Mouse (Mus musculus) hindbrain, embryonic 10.5 days (tissue): ENCODE results near the gene Tulp3. TPM values are rescaled to one million over a fixed set of nuclear protein-coding genes. Genes with fewer than 3 reads are reported as not detected.
"Not testable (repeated sequence)": the region's sequence is repeated elsewhere in the genome, so short reads cannot be mapped to it uniquely, and the experiment has no call there.

Source experiments
- DNase-seq: peaks from one replicate; pipeline ENCODE4 v3.0.0-alpha.2; 2017; ENCODE audit warnings: low spot score
- H3K27ac ChIP-seq: fragments of 300-500 bp; sonication (generic); 2 replicates; pipeline ENCODE4 v1.5.1; 2016; ENCODE audit warnings: mild to moderate bottlenecking, moderate library complexity
- H3K27me3 ChIP-seq: fragments of 300-500 bp; sonication (generic); 2 replicates; pipeline ENCODE4 v1.6.1; 2016; ENCODE audit warnings: mild to moderate bottlenecking; ENCODE audit not compliant: poor library complexity, insufficient read depth, severe bottlenecking
- H3K36me3 ChIP-seq: fragments of 300-500 bp; sonication (generic); 2 replicates; pipeline ENCODE4 v1.6.1; 2016; ENCODE audit warnings: mild to moderate bottlenecking, moderate library complexity
- H3K4me1 ChIP-seq: fragments of 300-500 bp; sonication (generic); replicated peaks from 2 replicates; pipeline ENCODE4 v1.6.1; 2016; ENCODE audit warnings: mild to moderate bottlenecking
- H3K4me3 ChIP-seq: fragments of 300-500 bp; sonication (generic); 2 replicates; pipeline ENCODE4 v1.5.1; 2016; ENCODE audit warnings: mild to moderate bottlenecking, moderate library complexity
- H3K9me3 ChIP-seq: fragments of 300-500 bp; sonication (generic); 2 replicates; pipeline ENCODE4 v1.6.1; 2016; ENCODE audit warnings: mild to moderate bottlenecking, moderate library complexity
- WGBS: fragments of 180-500 bp; shearing (Covaris S2); methylation state at CpG from one replicate; pipeline ENCODE4 v1.1.7; 2016; 5-methylcytosine and 5-hydroxymethylcytosine counted together
- polyA plus RNA-seq: library from polyadenylated mRNA; unstranded; fragments of >200 nt; fragmentation: Nextera tagmentation; extraction: Ambion mirVana; gene quantifications from 2 replicates; pipeline ENCODE4 v1.2.1, GENCODE M21; 2016

Tulp3 gene
- 19.1 and 21.4 TPM in 2 replicates for polyA plus RNA-seq

DNA sequence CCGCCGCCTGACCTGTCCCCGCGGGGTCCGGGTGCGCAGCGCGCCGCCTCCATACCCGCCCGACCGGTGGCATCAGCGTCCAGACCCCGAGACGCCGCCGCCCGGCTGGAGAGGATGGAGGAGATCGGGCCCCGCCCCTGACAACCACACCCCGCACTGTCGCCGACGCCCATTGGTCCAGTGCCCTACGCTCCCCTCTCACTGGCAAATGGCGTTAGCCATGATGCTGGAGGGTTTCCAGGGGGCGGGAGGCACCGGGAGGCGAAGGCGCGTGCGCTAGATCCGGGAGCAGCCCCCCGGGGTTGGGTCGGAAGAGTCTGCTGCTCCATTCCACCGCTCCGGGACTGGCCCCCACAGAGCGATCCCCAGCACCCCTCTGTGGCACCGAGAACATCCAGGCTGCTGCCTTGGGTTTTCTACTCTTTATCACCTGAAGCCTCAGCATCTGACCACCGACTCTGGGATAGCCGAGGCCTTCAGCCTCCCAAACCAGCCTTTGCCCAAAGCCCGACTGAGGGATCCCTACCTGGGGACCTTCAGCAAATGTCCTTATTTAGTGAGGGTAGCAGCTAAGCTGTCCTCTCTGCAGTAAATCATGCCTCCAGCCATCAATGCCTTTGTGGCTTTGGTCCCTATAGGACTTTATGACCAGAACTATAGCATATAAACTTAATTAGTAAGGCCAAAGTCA, at the start of gene Tulp3:
Gene Tulp3 (minus strand): TSS at position 126 of the 691 bp plus-strand sequence.
- Histone ChIP-seq H3K27me3 (no peaks in the 10 kb centered on the region), H3K36me3 (peaks cover 44% of the 10 kb centered on the region), H3K4me3 (peak within 1 kb of the TSS; percentile 83), H3K4me1 (peaks cover 43% of the 10 kb centered on the region), H3K9me3 (no peaks in the 10 kb centered on the region), H3K27ac (peak within 1 kb of the TSS; percentile 93)
- DNase-seq: peak; percentile 99
- WGBS: under 1% methylated on average over 42 of the region's 42 CpGs

DNA sequence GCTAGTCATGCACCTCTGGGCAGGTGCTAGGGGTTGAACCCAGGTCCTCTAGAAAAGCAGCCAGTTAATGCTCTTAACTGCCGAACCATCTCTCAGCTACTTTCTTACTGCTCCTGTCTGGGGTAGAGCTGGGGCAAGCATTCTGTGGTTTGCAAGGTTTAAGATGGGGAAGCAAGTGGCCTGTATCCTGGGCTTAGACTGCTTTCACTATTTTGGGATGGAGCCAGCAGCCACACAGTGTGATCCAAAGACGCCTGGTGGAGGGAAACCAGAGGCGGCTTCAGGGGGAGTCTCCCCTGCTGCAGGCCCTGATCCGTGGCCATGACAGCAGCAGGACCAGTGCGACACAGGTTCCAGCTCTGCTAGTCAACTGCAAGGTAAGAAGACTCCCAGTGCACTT, 49.1 kb upstream of the Tulp3 start:
- no peak overlapping the region for H3K4me3 ChIP-seq
- H3K36me3 ChIP-seq: peaks cover 45% of the 10 kb centered on the region
- 68% methylated on average over 5 of the region's 5 CpGs for WGBS
- H3K27me3 ChIP-seq: no peaks in the 10 kb centered on the region
- H3K27ac ChIP-seq: no peak overlapping the region
- no peak for DNase-seq
- H3K9me3 ChIP-seq: no peaks in the 10 kb centered on the region
- peaks cover 11% of the 10 kb centered on the region for H3K4me1 ChIP-seq

DNA sequence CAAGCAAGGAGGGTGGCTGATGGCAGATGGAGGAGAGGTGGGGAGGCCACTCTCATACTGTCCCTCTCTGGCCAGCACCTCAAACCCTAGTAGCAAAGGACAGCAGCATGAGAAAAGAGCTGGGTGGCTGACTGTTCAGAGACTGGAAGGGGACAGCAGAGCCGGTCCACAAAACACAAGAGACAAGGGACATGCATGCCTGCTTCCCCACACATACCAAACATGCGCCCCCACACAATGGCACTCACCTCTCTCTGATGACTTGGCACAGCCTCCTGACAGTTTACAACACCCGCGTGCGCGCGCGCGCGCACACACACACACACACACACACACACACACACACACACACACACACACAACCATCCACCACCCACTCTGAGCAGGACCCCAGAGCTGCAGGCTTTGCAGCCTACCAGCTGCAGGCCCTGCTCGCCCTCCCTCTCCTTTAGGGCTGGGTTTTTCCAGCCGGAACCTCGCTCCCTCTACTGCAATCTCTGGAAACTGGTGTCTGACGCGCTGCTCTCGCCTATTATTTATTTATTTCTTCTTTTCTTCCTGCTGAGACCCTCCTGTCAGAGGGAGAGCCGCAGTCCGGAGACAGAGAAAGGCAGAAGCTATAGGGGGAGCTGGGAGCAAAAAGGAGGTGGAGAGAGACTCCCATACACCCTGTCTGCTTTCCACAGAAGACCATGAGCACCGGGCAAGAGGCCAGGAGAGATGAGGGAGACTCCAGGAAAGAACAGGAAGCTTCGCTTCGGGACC, 44.0 kb upstream of the Tulp3 start:
- Histone ChIP-seq H3K36me3 (peaks cover 1% of the 10 kb centered on the region; the same call in 1 of the 2 replicates), H3K9me3 (no peaks in the 10 kb centered on the region), H3K4me1 (peaks cover 16% of the 10 kb centered on the region), H3K27me3 (no peaks in the 10 kb centered on the region), H3K27ac (peak overlapping the region; percentile 64), H3K4me3 (peak overlapping the region; percentile 16; the same call in 1 of the 2 replicates)
- 49% methylated on average over 21 of the region's 21 CpGs for WGBS
- DNase-seq: peak; percentile 34

- Histone ChIP-seq H3K9me3 (no peaks in the 10 kb centered on the region), H3K4me3 (peak within 1 kb of the TSS; percentile 16; the same call in 1 of the 2 replicates), H3K4me1 (peaks cover 16% of the 10 kb centered on the region), H3K27ac (peak within 1 kb of the TSS; percentile 64), H3K36me3 (no peaks in the 10 kb centered on the region), H3K27me3 (no peaks in the 10 kb centered on the region)
- WGBS: 77% methylated on average over 3 of the region's 3 CpGs
- DNase-seq: no peak
Measured at GRCm38 (mm10) chr6:128398996-128399395, 43.3 kb upstream of the Tulp3 start, which contains the start of gene Nrip2. TSS of gene Nrip2 (plus strand) at chr6:128399296.

DNA sequence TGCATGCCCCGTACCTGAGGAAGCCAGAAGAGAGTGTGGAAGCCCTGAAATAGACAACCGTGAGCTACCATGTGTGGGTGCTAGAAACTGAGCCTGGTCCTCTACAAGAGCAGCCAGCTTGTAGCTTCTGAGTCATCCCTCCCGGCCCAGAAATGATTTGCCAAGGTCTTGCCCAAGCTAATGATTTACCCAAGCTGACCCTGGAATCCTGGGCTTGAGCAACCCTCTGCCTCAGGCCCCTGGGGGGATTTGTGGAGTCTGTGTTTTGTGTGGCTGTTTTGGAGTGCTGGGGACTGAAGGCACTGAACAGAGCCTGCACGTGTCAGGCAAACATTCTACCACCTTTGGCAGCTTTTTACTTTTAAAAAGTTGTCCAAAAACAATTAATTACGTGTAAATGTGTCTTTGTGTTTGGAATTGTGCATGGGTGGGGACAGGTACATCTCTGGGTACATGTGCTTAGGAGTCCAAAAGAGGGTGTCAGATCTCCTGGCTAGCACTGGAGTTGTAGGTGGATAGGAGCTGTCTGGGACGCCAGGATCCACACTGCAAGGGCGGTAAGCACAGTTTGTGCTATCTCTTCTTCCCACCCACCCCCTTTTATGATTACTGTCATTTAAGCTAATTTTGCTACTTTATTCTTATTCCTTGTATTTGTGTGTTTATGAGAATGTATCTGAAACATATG, 42.1 kb upstream of the Tulp3 start:
- no peaks in the 10 kb centered on the region for H3K36me3 ChIP-seq
- no peak overlapping the region for H3K27ac ChIP-seq
- H3K4me1 ChIP-seq: peaks cover 16% of the 10 kb centered on the region
- no peaks in the 10 kb centered on the region for H3K27me3 ChIP-seq
- no peak overlapping the region for H3K4me3 ChIP-seq
- WGBS: 85% methylated on average over 7 of the region's 7 CpGs
- no peaks in the 10 kb centered on the region for H3K9me3 ChIP-seq
- no peak for DNase-seq

DNA sequence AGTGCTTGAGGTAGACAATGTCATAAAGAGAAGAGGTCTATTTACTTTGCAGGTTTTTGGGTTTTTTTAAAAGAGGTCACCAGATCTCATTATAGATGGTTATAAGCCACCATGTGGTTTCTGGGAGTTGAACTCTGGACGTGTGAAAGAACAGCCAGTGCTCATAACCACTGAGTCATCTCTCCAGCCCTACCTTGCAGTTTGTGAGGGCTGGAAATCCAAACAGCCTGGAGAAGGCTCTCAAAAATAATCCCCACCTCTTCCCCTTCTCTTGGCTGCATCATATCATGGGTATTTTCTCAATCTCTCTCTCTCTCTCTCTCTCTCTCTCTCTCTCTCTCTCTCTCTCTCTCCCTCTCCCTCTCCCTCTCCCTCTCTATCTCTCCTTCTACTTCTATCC, 35.0 kb upstream of the Tulp3 start:
- no peaks in the 10 kb centered on the region for H3K4me1 ChIP-seq
- H3K36me3 ChIP-seq: no peaks in the 10 kb centered on the region
- no peaks in the 10 kb centered on the region for H3K9me3 ChIP-seq
- H3K4me3 ChIP-seq: no peak overlapping the region
- DNase-seq: no peak
- H3K27ac ChIP-seq: no peak overlapping the region
- WGBS: 70% methylated on average over 1 of the region's 1 CpGs
- no peaks in the 10 kb centered on the region for H3K27me3 ChIP-seq

DNA sequence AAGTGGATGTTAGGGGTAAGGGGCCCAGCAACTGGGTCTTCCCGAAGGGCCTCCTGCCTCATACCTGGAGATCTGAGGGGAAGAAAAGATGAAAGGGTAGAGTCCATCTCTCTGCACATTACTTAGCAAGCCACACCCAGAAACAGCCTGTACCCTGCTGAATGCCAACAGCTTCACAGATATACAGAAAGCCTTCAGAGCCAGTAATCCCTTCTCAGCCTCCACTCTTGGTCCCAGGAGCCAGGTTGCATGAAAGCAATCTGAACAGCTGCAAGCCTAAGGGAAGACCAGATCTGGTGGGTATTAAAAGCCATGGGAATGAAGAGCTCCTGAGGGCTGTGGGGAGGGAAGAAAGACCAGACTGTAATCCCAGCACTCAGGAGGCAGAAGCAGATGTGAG, 33.5 kb upstream of the Tulp3 start:
- WGBS: 93% methylated on average over 1 of the region's 1 CpGs

GRCm38 (mm10) chr6:128385026-128385425, 29.4 kb upstream of the Tulp3 start:
- Histone ChIP-seq H3K27me3 (no peaks in the 10 kb centered on the region), H3K27ac (no peak overlapping the region), H3K36me3 (no peaks in the 10 kb centered on the region), H3K4me1 (no peaks in the 10 kb centered on the region), H3K9me3 (no peaks in the 10 kb centered on the region), H3K4me3 (no peak overlapping the region)
- DNase-seq: no peak
- WGBS: 85% methylated on average over 1 of the region's 1 CpGs

More for the DNA sequence above, 33.5 kb upstream of the Tulp3 start:
- Histone ChIP-seq H3K27me3 (no peaks in the 10 kb centered on the region), H3K27ac (no peak overlapping the region), H3K4me1 (no peaks in the 10 kb centered on the region), H3K9me3 (no peaks in the 10 kb centered on the region), H3K36me3 (no peaks in the 10 kb centered on the region), H3K4me3 (no peak overlapping the region)
- DNase-seq: no peak

- DNase-seq: no peak
- Histone ChIP-seq H3K36me3 (no peaks in the 10 kb centered on the region), H3K4me3 (no peak overlapping the region), H3K27me3 (no peaks in the 10 kb centered on the region), H3K27ac (no peak overlapping the region), H3K9me3 (no peaks in the 10 kb centered on the region), H3K4me1 (no peaks in the 10 kb centered on the region)
- 79% methylated on average over 7 of the region's 7 CpGs for WGBS
Measured at GRCm38 (mm10) chr6:128383752-128384151, 28.1 kb upstream of the Tulp3 start.

DNA sequence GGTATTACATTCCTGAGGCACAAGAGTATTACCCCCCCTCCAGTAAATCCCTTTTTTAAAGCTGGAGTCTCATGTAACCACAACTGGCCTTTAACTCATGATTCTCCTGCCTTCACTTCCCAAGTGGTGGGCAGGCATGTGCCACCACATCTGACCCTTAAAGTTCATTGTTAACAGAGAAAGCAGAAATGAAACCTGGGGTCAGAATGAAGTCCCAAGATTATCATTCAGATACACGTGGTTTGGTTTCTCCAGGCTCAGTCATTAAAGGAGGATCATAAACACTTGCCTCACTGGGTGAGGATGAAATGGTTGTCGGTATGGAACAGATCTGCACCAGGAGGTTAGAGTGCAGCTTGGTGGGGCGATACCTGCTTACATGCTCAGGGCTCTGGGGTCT, 25.6 kb upstream of the Tulp3 start:
- H3K9me3 ChIP-seq: no peaks in the 10 kb centered on the region
- H3K27me3 ChIP-seq: no peaks in the 10 kb centered on the region
- 79% methylated on average over 3 of the region's 3 CpGs for WGBS
- H3K4me3 ChIP-seq: no peak overlapping the region
- no peak overlapping the region for H3K27ac ChIP-seq
- H3K4me1 ChIP-seq: no peaks in the 10 kb centered on the region
- peaks cover 18% of the 10 kb centered on the region for H3K36me3 ChIP-seq
- no peak for DNase-seq

DNA sequence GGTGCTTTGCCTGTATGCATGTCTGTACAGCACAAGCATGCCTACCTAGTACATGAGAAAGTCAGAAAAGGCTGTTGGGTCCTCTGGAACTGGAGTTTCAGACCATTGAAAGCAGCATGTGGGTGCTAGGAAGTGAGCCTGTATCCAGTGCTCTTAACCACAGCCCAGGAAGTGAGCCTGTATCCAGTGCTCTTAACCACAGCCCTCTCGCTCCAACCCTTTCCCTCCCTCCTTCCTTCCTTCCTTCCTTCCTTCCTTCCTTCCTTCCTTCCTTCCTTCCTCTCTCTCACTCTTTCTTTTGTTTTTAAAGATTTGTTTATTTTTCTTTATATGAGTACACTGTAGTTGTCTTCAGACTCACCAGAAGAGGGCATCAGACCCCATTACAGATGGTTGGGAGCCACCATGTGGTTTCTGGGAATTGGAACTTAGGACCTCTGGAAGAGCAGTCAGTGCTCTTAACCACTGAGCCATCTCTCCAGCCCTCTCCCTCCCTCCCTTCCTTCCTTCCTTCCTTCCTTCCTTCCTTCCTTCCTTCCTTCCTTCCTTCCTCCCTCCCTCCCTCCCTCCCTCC, 25.0 kb upstream of the Tulp3 start:
- H3K27me3 ChIP-seq, H3K4me1 ChIP-seq, H3K4me3 ChIP-seq, H3K9me3 ChIP-seq, H3K27ac ChIP-seq, DNase-seq: not testable (repeated sequence)
- WGBS: 81% methylated on average over 1 of the region's 1 CpGs
- H3K36me3 ChIP-seq: peaks cover 24% of the 10 kb centered on the region

DNA sequence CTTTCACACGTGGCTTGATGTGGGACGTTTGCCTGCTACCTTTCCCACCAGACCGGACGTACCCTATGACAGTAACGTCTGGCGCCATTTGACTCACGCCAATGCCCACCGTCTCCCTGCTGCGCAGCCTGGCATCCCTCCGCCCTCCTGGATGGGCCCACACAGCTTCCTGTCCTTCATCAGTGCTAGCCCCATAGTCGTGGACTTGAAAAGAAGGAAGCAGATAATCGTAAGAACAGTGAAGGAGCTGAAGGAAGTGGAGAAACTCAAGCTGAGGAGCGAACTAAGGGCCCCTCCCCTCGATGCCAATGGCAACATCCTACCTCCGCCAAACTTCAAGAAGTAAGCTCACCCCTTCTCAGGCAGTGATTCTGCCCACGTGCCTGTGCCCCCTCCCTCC, 24.0 kb upstream of the Tulp3 start:
- H3K36me3 ChIP-seq: peaks cover 31% of the 10 kb centered on the region
- peaks cover 10% of the 10 kb centered on the region for H3K4me1 ChIP-seq
- no peaks in the 10 kb centered on the region for H3K27me3 ChIP-seq
- no peak overlapping the region for H3K27ac ChIP-seq
- no peak for DNase-seq
- WGBS: 84% methylated on average over 16 of the region's 16 CpGs
- H3K4me3 ChIP-seq: no peak overlapping the region
- H3K9me3 ChIP-seq: no peaks in the 10 kb centered on the region
